Mouse (Mus musculus) stomach, embryonic 15.5 days (tissue): Measurements from ENCODE around the gene Exoc6b. TPM values are rescaled to one million over a fixed set of nuclear protein-coding genes. Genes with fewer than 3 reads are reported as not detected.

ENCODE experiments used
- ATAC-seq: fragments of 200-750 bp; cut with Nextera tagmentation; 2 replicates; pipeline ENCODE4 v1.8.0; 2017; ENCODE audit warnings: low read depth, moderate number of reproducible peaks, moderate TSS enrichment; ENCODE audit not compliant: insufficient read depth, low FRiP score
- H3K27ac ChIP-seq: fragments of 300-500 bp; sonication (generic); 2 replicates; pipeline ENCODE4 v1.5.1; 2015; ENCODE audit warnings: mild to moderate bottlenecking, inconsistent platforms
- H3K27me3 ChIP-seq: fragments of 300-500 bp; sonication (generic); replicated peaks from 2 replicates; pipeline ENCODE4 v1.6.1; 2015; ENCODE audit warnings: inconsistent platforms
- H3K36me3 ChIP-seq: fragments of 300-500 bp; sonication (generic); 2 replicates; pipeline ENCODE4 v1.6.1; 2015; ENCODE audit warnings: inconsistent platforms
- H3K4me1 ChIP-seq: fragments of 300-500 bp; sonication (generic); 2 replicates; pipeline ENCODE4 v1.6.1; 2015; ENCODE audit warnings: inconsistent platforms
- H3K4me2 ChIP-seq: fragments of 300-500 bp; sonication (generic); 2 replicates; pipeline ENCODE4 v1.6.1; 2015; ENCODE audit warnings: mild to moderate bottlenecking, inconsistent platforms
- H3K4me3 ChIP-seq: fragments of 300-500 bp; sonication (generic); replicated peaks from 2 replicates; pipeline ENCODE4 v1.5.1; 2015; ENCODE audit warnings: inconsistent platforms
- H3K9ac ChIP-seq: fragments of 300-500 bp; sonication (generic); 2 replicates; pipeline ENCODE4 v1.6.1; 2015; ENCODE audit warnings: inconsistent platforms
- H3K9me3 ChIP-seq: fragments of 300-500 bp; sonication (generic); 2 replicates; pipeline ENCODE4 v1.6.1; 2016; ENCODE audit warnings: inconsistent platforms
- WGBS: fragments of 180-500 bp; shearing (Covaris S2); methylation state at CpG from one replicate; pipeline ENCODE4 v1.1.7; 2015; 5-methylcytosine and 5-hydroxymethylcytosine counted together
- polyA plus RNA-seq: library from polyadenylated mRNA; unstranded; fragments of >200 nt; fragmentation: Nextera tagmentation; extraction: Ambion mirVana; gene quantifications from 2 replicates; pipeline ENCODE4 v1.2.1, GENCODE M21; 2015

Exoc6b gene
- polyA plus RNA-seq, 1 experiment from 2014 or later: 27.8 TPM

DNA sequence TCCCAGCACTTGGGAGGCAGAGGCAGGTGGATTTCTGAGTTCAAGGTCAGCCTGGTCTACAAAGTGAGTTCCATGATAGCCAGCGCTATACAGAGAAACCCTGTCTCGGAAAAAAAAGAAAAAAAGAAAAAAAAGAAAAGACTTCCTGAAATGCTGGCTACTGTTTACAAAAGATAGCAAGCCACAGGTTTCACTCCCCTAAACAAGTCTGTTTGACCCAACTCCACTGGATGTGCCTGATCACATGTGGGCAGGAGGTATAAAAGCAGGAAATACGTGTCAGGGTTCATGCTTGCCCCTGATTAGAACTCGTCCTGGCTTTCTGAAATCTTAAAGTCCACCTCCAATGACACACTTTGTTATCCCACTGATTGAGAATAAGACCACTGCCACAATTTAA, 18.2 kb downstream of the Exoc6b start:
- H3K9ac ChIP-seq: no peak overlapping the region
- no peak for ATAC-seq
- H3K27me3 ChIP-seq: no peaks in the 10 kb centered on the region
- H3K27ac ChIP-seq: no peak overlapping the region
- H3K4me3 ChIP-seq: no peak overlapping the region
- H3K9me3 ChIP-seq: no peaks in the 10 kb centered on the region
- WGBS: 77% methylated on average over 4 of the region's 4 CpGs
- H3K4me1 ChIP-seq: no peaks in the 10 kb centered on the region
- H3K36me3 ChIP-seq: no peaks in the 10 kb centered on the region
- no peak overlapping the region for H3K4me2 ChIP-seq

DNA sequence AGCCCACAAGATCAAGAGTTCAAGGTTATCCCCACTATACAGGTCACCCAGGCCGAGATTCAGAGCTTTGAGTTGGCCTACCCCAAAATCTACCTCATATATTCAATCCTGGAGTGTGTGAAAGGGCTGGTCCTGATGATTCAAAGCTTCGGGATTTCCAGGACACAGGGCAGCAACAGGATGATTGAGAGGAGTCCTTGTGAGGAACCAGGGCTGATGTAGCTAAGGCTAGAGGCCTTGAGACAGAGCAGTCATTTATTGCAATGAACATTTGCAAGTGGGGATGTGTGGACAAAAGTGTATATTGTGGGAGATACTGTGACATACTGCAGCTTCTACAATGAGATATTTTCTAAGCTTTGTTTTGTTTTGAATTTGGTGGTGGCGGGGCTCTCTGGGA, 22.8 kb downstream of the Exoc6b start:
- no peak overlapping the region for H3K27ac ChIP-seq
- H3K4me2 ChIP-seq: no peak overlapping the region
- no peaks in the 10 kb centered on the region for H3K27me3 ChIP-seq
- WGBS: 80% methylated on average over 3 of the region's 3 CpGs
- H3K9me3 ChIP-seq: no peaks in the 10 kb centered on the region
- H3K4me3 ChIP-seq: no peak overlapping the region
- no peaks in the 10 kb centered on the region for H3K36me3 ChIP-seq
- H3K9ac ChIP-seq: no peak overlapping the region
- H3K4me1 ChIP-seq: no peaks in the 10 kb centered on the region
- ATAC-seq: no peak

DNA sequence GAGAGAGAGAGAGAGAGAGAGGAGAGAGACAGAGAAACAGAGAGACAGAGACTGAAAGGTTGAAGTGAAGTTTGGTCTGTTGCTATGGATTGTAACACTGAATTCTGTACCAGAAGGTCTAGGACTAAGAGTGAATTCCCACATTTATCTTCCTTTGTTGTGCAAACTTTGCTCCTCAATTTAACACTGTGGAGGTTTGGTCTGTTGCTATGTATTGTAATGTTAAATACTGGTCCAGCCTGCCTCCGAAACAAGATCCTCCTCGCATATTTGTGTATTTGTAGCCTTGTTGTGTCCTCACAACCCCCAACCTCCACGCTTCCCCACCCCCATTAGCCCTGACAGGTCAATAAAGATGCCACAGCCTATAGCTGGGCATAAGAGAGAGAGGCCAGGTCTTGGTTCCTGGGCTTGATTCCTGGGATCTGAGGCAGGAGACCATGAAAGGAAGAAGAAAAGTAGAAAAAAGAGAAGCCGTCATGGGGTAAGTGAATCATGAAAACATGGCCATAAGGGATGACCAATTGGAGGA, 24.6 kb downstream of the Exoc6b start:
- Histone ChIP-seq H3K4me2 (no peak overlapping the region), H3K27ac (no peak overlapping the region), H3K4me1 (no peaks in the 10 kb centered on the region), H3K27me3 (no peaks in the 10 kb centered on the region), H3K9ac (no peak overlapping the region), H3K4me3 (no peak overlapping the region), H3K36me3 (no peaks in the 10 kb centered on the region), H3K9me3 (no peaks in the 10 kb centered on the region)
- ATAC-seq: no peak
- WGBS: 65% methylated on average over 4 of the region's 4 CpGs

DNA sequence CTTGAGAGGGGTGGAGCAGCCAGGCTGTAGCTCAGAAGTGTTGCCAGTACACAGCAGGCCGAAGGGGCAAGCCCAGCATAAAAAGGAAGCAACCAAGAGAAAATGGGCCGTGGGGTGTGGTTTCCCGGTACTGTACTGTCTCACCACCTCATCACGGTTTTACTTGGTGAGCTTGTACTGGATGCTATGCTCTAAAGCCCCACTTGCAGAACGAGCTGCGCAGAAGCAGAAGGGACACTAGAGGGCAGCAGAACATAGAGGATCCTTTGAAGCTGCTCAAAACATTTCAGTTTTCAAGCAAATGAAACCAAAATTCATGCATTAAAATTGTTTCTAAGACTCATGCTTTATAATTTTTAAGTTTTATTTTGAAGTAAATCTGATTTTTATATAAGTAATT, 31.6 kb downstream of the Exoc6b start:
- Histone ChIP-seq H3K36me3 (no peaks in the 10 kb centered on the region), H3K9me3 (no peaks in the 10 kb centered on the region), H3K27me3 (no peaks in the 10 kb centered on the region), H3K27ac (no peak overlapping the region), H3K4me1 (no peaks in the 10 kb centered on the region), H3K4me2 (no peak overlapping the region), H3K9ac (no peak overlapping the region), H3K4me3 (no peak overlapping the region)
- 7% methylated on average over 6 of the region's 6 CpGs for WGBS
- ATAC-seq: no peak

DNA sequence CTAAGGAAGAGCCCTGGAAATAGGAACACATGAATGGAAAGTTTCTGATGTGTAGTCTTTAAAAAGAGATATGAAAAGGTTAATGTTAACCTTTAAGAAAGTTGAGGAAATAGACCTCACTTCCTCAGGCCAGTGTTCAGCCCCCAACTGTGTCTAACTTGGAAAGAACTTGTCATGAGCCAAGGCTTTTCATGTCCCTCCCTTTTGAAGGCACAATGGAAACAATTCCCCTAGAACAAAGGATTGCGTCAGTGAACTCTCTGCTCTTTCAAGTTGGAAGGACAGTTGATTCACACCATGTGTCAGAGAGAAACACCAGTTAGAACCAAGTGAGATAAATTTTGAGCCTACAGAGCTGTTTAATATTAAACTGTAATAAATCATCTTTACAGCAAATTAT, 39.6 kb downstream of the Exoc6b start:
- Histone ChIP-seq H3K27ac (no peak overlapping the region), H3K4me3 (no peak overlapping the region), H3K9ac (no peak overlapping the region), H3K4me2 (no peak overlapping the region), H3K27me3 (no peaks in the 10 kb centered on the region), H3K4me1 (no peaks in the 10 kb centered on the region), H3K36me3 (no peaks in the 10 kb centered on the region), H3K9me3 (no peaks in the 10 kb centered on the region)
- WGBS: 66% methylated on average over 1 of the region's 1 CpGs
- ATAC-seq: no peak

DNA sequence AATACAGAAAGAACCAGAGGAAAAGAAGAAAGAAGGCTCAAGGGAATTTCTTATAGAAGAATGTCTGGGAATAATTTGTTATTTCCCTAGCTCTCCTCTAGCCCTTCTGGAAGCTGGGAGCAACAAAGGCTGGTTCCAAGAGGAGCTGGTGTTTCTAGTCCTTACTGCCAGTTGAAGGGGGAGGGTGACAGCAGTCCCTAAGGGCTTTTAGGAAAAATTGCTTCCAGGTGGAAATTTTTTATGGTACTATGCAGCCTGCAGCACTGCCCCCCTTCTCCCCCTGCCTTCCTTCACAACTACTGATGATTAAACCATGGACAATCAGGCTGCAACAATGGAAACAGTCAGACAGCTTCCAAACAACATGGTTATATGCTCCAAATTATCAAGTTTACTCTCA, 44.9 kb downstream of the Exoc6b start:
- no peaks in the 10 kb centered on the region for H3K9me3 ChIP-seq
- no peak overlapping the region for H3K4me2 ChIP-seq
- H3K9ac ChIP-seq: no peak overlapping the region
- no peaks in the 10 kb centered on the region for H3K4me1 ChIP-seq
- H3K27ac ChIP-seq: no peak overlapping the region
- no peak for ATAC-seq
- no peaks in the 10 kb centered on the region for H3K27me3 ChIP-seq
- no peak overlapping the region for H3K4me3 ChIP-seq
- no peaks in the 10 kb centered on the region for H3K36me3 ChIP-seq

DNA sequence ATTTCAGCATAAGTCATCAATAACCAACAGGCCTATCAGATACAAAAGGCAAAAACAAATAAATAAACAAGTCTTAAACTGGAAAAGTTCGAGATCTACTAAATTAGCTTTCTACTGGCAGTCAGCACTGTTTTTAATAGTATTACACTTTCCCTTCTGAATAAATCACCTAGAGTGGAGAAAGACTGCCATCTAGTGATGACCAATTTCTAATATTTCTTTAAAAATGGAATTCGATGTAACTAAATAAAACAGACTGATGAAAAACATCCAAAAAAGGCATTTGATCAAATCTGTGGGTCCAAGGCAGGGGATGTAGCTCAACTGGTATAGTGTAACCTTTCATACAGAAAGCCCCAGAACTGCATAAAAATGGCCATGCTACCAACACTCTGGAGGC, 52.3 kb downstream of the Exoc6b start:
- Histone ChIP-seq H3K36me3 (no peaks in the 10 kb centered on the region), H3K4me2 (no peak overlapping the region), H3K4me1 (no peaks in the 10 kb centered on the region), H3K9me3 (no peaks in the 10 kb centered on the region), H3K4me3 (no peak overlapping the region), H3K9ac (no peak overlapping the region), H3K27me3 (no peaks in the 10 kb centered on the region), H3K27ac (no peak overlapping the region)
- ATAC-seq: no peak
- 30% methylated on average over 2 of the region's 2 CpGs for WGBS

DNA sequence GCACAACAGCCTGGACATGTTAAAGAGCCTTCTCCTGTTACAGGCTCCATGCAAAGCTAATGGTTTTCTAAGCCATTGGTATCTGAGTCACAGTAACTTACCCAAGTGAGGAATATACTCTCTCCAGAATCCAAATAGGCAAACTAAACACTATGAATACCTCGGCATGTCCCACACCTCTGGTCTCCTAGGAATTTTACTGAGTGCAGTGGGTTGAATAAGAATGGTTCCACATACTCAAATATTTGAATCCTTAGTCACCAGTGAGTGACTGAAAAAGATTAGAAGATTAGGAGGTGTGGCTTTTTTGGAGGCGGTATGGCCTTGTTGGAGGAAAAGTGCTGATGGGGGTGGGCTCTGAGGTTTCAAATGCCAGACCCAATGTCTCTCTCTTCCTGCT, 55.4 kb downstream of the Exoc6b start:
- H3K27ac ChIP-seq: no peak overlapping the region
- H3K4me2 ChIP-seq: no peak overlapping the region
- 68% methylated on average over 2 of the region's 2 CpGs for WGBS
- no peak overlapping the region for H3K4me3 ChIP-seq
- no peaks in the 10 kb centered on the region for H3K27me3 ChIP-seq
- no peak overlapping the region for H3K9ac ChIP-seq
- no peaks in the 10 kb centered on the region for H3K9me3 ChIP-seq
- no peaks in the 10 kb centered on the region for H3K36me3 ChIP-seq
- ATAC-seq: no peak
- H3K4me1 ChIP-seq: no peaks in the 10 kb centered on the region

DNA sequence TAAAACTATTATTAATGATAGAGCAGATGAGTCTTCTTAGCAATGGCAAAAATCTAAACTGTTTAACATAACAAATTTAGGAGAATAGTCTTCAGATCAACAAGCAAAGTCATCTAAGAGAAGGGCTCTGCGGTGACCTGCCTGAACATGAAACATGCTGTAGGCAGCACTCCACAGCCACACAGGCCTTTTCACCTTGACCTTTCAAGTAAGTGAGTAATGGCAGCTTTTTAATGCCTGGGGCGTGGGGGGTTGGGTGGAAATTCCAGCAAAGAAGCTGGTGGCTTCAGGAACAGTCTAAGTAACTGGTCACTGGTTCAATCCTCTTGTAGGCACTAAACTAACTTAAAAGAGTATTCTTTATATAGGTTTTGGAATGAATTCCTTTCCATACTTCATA, 58.9 kb downstream of the Exoc6b start:
- 71% methylated on average over 2 of the region's 2 CpGs for WGBS
- Histone ChIP-seq H3K27me3 (no peaks in the 10 kb centered on the region), H3K27ac (no peak overlapping the region), H3K4me1 (no peaks in the 10 kb centered on the region), H3K9ac (no peak overlapping the region), H3K4me2 (no peak overlapping the region), H3K9me3 (no peaks in the 10 kb centered on the region), H3K36me3 (no peaks in the 10 kb centered on the region), H3K4me3 (no peak overlapping the region)
- no peak for ATAC-seq

DNA sequence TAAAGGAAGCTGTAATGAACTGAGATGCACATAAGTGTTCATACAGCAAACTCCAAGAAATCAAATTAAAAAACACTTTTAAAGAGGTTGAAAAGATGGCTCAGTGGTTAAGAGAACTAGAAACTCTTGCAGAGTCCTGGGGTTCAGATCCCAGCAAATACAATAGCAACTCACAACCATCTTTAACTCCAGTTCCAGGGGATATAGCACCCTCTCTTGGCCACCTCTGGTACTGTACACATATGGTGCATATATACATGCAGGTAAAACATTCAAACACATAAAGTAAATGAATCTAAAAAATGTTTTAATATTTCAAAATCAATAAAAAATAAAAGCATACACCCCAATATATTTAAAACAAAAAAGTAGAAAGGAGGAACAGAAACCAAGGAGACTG, 73.9 kb downstream of the Exoc6b start:
- Histone ChIP-seq H3K4me3 (no peak overlapping the region), H3K9ac (no peak overlapping the region), H3K27me3 (no peaks in the 10 kb centered on the region), H3K4me1 (no peaks in the 10 kb centered on the region), H3K9me3 (no peaks in the 10 kb centered on the region), H3K27ac (no peak overlapping the region), H3K36me3 (no peaks in the 10 kb centered on the region), H3K4me2 (no peak overlapping the region)
- no peak for ATAC-seq

DNA sequence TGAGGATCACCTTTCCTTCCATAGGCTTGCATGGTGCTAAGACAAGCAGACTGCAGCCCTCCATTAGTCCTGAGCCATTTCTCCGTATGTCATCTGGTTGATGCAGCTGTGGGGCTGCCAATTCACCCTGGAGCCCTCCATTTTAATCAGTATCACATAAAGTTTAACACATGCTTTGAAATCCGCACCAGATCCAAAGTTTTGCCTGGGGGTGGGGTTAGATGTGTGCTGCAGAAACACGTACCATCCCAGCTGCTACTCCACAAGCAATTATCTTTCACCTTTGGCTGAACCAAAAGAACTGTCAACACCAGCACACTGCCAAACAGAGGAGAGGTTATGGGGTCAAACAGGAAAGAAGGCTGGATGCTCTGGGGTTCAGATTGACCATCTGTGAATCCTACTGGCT, 92.7 kb downstream of the Exoc6b start:
- no peak overlapping the region for H3K4me3 ChIP-seq
- H3K4me2 ChIP-seq: no peak overlapping the region
- no peaks in the 10 kb centered on the region for H3K36me3 ChIP-seq
- peaks cover 2% of the 10 kb centered on the region; the same call in 1 of the 2 replicates for H3K4me1 ChIP-seq
- H3K9ac ChIP-seq: no peak overlapping the region
- no peak for ATAC-seq
- no peaks in the 10 kb centered on the region for H3K27me3 ChIP-seq
- H3K27ac ChIP-seq: no peak overlapping the region
- 27% methylated on average over 3 of the region's 3 CpGs for WGBS
- no peaks in the 10 kb centered on the region for H3K9me3 ChIP-seq

DNA sequence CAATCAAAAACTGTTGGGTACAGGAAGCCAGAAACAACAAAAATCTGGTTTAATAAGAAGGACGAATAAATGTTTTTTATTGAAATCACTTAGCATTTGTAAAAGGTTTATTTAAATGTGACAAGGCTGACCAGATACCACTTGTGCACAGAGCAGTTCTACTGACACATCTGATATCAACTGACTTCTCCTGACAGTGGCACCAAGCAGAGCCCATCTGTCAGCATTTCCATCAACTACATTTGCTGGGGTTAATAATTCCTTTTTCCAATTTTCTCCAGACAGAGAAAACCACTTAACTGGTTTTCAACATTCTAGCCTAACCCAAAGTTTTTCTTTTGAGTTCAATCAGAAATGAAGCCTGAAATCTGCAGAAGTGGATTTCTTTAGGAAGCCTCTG, 100.8 kb downstream of the Exoc6b start:
- Histone ChIP-seq H3K27ac (no peak overlapping the region), H3K4me1 (no peaks in the 10 kb centered on the region), H3K9ac (no peak overlapping the region), H3K9me3 (no peaks in the 10 kb centered on the region), H3K27me3 (no peaks in the 10 kb centered on the region), H3K4me3 (no peak overlapping the region), H3K4me2 (no peak overlapping the region), H3K36me3 (no peaks in the 10 kb centered on the region)
- no peak for ATAC-seq
- 79% methylated on average over 1 of the region's 1 CpGs for WGBS

DNA sequence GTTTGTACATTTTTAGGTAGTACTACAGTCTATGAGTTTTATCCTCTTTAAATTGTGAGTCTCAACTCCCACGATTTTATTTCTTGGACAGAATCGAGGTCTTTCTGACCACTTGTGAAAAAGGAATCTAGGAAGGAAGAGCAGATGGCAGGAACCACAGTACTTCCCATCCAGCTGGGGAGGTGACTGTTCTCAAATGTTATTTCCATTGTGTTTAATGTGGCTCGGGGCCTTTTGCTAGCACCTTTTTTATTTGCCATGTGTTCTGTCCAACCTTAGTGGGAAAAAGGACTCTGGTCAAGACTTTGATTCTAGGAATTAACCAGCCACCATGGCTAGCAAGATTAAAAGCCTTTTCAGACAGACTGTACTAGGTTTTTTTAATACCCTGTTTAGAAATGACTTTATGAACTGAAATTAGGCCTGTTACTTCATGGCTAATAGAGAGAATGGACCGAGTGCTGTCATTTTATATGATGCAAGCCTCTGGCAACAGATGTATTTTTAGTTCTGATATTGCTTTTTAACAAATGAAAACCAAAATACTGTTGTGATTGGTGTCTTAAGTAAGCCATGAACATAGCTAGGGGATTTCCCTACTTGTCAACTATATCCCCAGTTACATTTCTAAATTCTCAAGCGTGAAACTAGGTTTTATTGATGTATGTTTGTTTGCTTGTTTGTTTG, 104.4 kb downstream of the Exoc6b start:
- WGBS: 80% methylated on average over 5 of the region's 5 CpGs
- no peaks in the 10 kb centered on the region for H3K27me3 ChIP-seq

More for the DNA sequence above, 104.4 kb downstream of the Exoc6b start:
- Histone ChIP-seq H3K9ac (no peak overlapping the region), H3K4me3 (no peak overlapping the region), H3K9me3 (no peaks in the 10 kb centered on the region), H3K4me1 (no peaks in the 10 kb centered on the region), H3K4me2 (no peak overlapping the region), H3K36me3 (no peaks in the 10 kb centered on the region), H3K27ac (no peak overlapping the region)
- no peak for ATAC-seq
